Mouse (Mus musculus): ENCODE results near the gene Slc20a1. TPM values are rescaled to one million over a fixed set of nuclear protein-coding genes. Genes with fewer than 3 reads are reported as not detected.

Gene Slc20a1
- total RNA-seq, 2 experiments from 2014 or later, result 11.3 to 12.4 TPM

DNA sequence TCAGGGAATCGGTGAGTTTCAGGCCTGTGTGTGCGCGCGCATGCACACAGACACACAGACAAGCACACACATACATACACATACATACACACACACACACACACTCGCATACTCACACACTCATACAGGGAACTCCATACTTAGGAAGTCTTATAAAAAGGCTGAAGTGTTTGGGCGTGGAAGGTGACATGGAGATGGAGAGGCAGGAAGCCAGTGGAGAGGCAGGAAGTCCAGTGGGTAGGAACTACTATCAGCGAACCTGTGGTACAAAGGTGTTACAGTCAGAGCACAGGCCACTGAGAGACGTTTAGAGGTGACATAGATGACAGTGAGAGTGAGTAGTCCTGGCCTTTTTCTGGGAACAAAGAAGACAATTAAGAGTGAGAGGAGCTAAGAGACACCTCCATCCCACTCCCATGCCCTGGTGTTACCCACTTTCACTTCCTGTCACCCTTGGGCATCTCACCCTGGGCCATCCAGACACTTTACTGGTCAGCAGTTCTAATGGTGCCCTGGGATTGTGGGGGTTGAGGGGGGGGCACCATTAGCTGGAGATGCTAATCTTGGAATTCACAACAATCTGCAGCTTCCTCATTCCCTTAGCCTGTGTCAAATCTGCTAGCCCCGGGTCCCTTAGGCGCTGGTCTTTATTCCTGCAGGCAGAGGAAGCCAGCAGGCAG is 12.8 kb upstream of the Slc20a1 start:
- DNase-seq (ENCODE audit: low spot score), result no peak
- intact Hi-C loops (cut with DNase I), result no loop called here

GRCm38 (mm10) chr2:129186291-129186919 is 12.2 kb upstream of the Slc20a1 start:
- DNase-seq (ENCODE audit: low spot score), result no peak
- intact Hi-C loops (cut with DNase I), result no loop called here

DNA sequence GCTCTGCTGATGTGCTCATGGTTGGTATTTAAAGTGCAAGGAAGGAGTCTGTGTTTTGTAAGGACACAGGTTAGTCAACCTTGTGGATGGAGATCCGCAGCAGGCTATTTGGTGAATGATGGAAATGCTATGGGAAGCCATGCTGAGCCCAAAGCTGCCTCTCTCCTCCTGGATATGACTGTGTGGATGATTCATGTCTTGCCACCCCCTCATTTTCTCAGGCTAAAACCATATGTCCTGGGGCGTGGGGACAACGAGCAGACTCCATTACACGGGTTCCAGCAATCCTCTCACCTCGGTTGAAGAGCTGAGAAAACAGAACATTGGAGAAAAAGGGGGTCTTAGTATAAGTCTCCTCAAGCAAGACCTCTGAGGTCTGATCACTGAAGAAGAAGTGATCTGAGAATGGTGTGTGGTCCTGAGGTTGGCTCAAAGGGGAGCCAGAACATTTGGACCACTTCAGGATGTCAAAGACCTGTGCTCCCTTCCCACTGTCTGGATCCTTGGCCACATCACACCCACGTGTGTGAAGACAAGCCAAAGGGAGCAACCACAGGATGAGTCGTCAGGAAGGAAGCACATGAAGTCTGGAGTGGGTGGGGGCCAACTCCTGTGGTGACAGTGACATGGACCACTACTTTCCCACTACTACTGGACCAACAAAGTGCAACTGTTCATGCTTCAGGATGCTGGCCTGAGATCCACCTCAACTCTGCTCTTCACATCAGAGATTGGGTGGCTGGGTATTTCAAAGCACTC is 6.0 kb upstream of the Slc20a1 start:
- intact Hi-C loops (cut with DNase I), result no loop called here
- DNase-seq (ENCODE audit: low spot score), result no peak

GRCm38 (mm10) chr2:129196317-129196716 is 2.2 kb upstream of the Slc20a1 start:
- DNase-seq (ENCODE audit: low spot score), result no peak
- intact Hi-C loops (cut with DNase I), result loop anchor here (5.0 kb wide), 1 partner anchor 249 kb away; no protein-coding TSS in a partner anchor

DNA sequence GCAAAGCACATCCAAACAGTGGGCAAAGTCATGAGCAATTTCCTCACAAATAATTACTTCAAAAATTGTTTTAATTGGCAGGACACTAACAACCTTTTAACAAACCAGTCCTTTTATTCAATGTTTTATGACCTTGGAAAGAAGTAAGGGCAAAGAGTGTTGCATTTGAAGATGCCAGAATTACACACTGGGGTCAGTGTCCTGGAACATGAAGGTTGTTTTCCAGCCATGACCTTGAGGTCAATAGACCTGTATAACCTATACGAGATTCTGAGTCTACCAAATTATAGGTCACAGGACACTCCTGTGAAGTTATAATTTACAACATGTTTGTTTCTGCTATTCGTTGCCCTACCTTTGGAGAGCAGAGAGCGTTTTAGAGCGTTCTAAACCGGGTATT is 1.4 kb upstream of the Slc20a1 start:
- intact Hi-C loops (cut with DNase I), result loop anchor here (5.0 kb wide), 1 partner anchor 250 kb away; no protein-coding TSS in a partner anchor

GRCm38 (mm10) chr2:129197843-129198435 is 625 bp upstream of the Slc20a1 start:
- intact Hi-C loops (cut with DNase I), result loop anchor here (5.0 kb wide), 1 partner anchor 251 kb away; no protein-coding TSS in a partner anchor
- DNase-seq (ENCODE audit: low spot score), result no peak

More for the DNA sequence above, 1.4 kb upstream of the Slc20a1 start:
- no peak for DNase-seq (ENCODE audit: low spot score)

DNA sequence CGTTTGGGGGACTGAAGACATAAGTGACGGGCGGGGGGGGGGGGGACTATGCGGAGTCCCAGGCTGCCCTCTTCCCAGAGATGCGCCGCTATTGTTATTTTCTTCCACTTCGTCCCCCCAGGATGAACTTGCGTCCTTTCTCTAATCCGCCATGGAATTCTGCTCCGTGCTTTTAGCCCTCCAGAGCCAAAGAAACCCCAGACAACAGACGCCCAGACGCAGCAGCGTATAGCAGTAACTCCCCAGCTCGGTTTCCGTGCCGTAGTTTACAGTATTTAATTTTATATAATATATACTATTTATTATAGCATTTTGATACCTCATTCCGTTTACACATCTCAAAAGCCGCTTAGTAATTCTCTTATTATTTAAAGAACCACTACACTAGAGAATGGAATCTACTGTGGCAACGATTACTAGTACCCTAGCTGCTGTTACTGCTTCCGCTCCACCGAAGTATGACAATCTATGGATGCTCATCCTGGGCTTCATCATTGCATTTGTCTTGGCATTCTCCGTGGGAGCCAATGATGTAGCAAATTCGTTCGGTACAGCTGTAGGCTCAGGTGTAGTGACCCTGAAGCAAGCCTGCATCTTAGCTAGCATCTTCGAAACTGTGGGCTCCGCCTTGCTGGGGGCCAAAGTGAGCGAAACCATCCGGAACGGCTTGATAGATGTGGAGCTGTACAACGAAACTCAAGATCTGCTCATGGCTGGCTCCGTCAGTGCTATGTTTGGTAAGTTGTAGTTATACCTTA is 943 bp downstream of the Slc20a1 start:
- intact Hi-C loops (cut with DNase I), result loop anchor here (1.0 to 5.0 kb wide), 2 partner anchors 70 to 252 kb away; partner anchors contain the start of gene Chchd5
- DNase-seq (ENCODE audit: low spot score), result no peak

DNA sequence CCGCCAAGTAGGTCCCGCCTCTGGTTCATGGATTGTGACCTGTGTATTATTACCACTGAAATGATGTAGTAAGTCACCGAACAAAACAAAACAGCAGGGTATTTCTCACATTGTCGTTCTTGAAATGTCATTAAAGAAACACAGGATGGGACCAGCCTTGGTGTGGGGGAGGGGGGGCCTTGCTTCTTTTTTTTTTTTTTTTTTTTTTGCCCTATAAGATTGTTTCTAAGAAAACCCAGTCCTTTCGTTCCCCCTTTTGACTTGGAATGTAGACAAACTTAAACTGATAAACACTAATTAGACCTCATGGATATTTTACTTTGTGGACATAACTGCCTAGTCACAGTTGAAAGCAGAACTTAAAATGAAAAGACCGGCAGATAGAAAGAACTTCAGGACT is 6.4 kb downstream of the Slc20a1 start:
- DNase-seq (ENCODE audit: low spot score), result no peak
- intact Hi-C loops (cut with DNase I), result no loop called here

- DNase-seq (ENCODE audit: low spot score), result no peak
- intact Hi-C loops (cut with DNase I), result no loop called here
These were observed 8.3 kb downstream of the Slc20a1 start for GRCm38 (mm10) chr2:129206824-129207223.

GRCm38 (mm10) chr2:129208181-129208746 is 9.7 kb downstream of the Slc20a1 start:
- intact Hi-C loops (cut with DNase I), result no loop called here
- no peak for DNase-seq (ENCODE audit: low spot score)

DNA sequence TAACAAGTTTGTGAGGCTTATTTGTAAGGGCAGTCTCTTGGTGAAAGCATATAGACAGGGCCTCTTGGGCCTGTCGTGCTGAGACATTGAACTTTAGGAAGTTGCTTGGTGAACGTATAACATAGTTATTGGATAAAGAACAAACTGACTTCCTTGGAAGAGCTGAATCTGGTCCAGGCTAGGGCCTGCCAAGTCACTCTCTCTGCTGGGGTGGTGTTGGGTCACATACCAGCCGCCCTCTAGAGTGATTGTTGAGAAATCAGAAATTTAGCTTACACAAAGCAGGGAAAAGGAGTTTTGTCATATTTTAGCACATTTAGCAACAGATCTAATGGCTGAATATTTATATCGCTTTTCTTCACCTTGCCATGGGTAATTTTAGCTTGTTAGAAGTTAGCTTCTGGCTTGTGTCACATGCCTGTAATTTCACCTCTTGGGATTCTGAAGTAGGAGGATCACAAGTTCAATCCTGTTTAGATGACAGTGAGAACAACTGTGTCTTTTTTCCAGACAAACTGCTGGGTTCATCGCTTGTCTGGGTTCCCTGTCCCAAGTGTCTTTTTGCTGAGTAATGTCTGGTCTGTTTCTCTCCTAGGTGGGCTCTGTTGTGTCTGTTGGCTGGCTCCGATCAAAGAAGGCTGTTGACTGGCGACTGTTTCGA is 11.7 kb downstream of the Slc20a1 start:
- intact Hi-C loops (cut with DNase I), result no loop called here
- DNase-seq (ENCODE audit: low spot score), result no peak

- DNase-seq (ENCODE audit: low spot score), result no peak
- intact Hi-C loops (cut with DNase I), result no loop called here
These were observed 12.7 kb downstream of the Slc20a1 start for GRCm38 (mm10) chr2:129211255-129211654.

GRCm38 (mm10) chr2:129211957-129212356 is 13.4 kb downstream of the Slc20a1 start:
- intact Hi-C loops (cut with DNase I), result no loop called here
- DNase-seq (ENCODE audit: low spot score), result no peak

- DNase-seq (ENCODE audit: low spot score), result no peak
- intact Hi-C loops (cut with DNase I), result no loop called here
These were observed 14.0 kb downstream of the Slc20a1 start for GRCm38 (mm10) chr2:129212566-129212965.

GRCm38 (mm10) chr2:129214774-129215173 is 16.2 kb downstream of the Slc20a1 start:
- intact Hi-C loops (cut with DNase I), result no loop called here
- DNase-seq (ENCODE audit: low spot score), result no peak

- DNase-seq (ENCODE audit: low spot score), result no peak
- intact Hi-C loops (cut with DNase I), result no loop called here
These were observed 19.1 kb downstream of the Slc20a1 start for GRCm38 (mm10) chr2:129217612-129218185.

DNA sequence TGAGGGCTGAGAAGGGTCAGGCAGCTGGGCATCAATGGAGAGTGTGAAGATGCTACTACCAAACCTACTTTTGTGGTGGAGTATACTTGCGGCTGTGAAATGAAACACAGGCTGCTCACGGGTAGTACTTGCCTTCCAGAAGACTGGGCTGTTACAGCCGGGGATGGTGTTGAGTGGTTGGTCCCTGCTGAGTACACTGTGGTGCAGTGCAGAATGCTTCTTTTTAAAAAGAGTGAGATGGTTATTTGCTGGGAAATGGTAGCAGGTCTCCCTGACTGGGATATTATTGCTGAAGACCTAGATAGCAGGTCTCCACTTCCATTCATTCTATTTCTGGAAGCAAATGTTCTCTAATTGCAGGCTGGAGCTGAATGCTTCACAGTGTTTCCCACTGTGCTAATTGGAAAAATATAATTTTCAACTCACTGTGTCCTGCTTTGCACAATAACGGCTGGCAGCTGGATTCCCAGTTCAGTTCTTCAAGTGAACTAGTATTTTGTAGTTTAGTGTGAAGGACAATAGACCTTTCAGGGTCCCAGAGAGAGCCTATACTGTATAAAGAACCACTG is 20.1 kb downstream of the Slc20a1 start:
- intact Hi-C loops (cut with DNase I), result no loop called here
- DNase-seq (ENCODE audit: low spot score), result no peak

- DNase-seq (ENCODE audit: low spot score), result no peak
- intact Hi-C loops (cut with DNase I), result no loop called here
These were observed 22.6 kb downstream of the Slc20a1 start for GRCm38 (mm10) chr2:129221097-129221632.
